Mouse (Mus musculus) CD4-positive, CD25-positive, alpha-beta regulatory T cell, adult 4 months (primary cell): ENCODE results near the gene Kiz. TPM values are rescaled to one million over a fixed set of nuclear protein-coding genes. Genes with fewer than 3 reads are reported as not detected.

Source experiments
- ATAC-seq: one replicate; pipeline ENCODE4 v1.8.0; 2017
- polyA plus RNA-seq, 2 experiments: library from polyadenylated mRNA; unstranded; fragments of 100-300 nt; shearing (Covaris generic); gene quantifications; one replicate each; pipeline ENCODE4 v1.2.1; 2017

Gene Kiz
- polyA plus RNA-seq, 2 experiments from 2014 or later: 20.3 to 28.6 TPM

DNA sequence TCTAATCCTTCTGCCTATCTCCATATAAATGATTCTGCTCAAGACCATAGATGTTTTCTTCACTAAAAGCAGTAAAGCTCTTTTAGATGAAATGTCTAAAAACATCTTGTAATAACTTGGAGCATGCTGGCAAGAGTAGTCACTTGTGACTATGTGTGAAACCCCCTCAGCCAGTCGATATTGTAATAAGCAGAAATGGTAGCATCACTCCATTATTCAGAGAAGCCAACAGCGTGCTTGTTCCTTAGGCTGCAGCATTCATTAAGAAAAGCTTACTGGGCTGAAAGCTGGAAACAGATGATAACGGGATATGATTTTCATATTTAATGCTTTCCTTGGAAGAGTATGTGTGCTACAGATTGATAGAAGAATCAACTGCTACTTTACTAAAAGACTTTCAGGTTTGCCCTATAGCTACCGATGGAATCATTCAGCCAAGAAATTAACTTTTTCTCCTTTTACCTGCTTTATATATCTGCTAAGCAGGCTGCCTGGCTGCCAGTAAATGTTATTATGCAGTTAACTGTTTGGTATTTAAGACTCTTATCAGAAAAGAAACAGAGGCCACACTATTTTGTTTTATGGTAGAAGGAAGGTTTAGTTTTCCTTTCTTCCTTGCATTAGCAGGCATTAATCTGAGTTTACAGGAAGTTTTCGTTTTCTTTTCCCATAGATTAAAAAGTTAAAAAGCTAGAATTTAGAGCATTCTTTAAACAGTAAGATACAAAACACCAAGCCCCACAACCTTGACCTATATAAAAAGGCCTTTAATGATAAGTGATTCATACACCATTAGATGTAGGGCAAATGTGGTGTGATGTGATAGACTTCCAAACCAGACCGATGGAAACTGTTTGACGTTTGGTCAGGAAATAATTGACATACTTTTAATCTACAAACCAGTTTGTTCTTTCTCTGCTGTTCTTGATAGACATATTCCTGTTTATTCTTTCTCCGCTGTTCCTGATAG lies 15.9 kb downstream of the Kiz start:
- ATAC-seq: no peak

DNA sequence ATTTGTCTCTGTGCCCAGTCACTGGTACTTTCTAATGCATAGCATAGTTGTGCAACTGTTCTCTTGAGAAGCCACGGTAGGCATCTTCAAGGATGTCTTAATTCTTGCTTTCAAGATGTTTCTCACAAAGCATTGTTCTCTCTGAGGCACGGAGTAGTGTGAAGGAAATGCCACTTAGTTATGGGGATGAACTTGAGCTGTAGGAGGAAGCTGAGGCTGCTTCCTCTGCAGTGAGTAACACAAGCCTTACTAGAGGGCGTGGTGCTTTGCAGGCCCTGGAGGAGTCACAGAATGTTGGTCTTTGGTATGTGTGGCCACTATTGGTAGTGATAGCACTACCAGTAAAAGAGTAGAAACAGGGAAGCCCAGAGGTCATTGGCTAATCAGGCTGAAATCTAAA lies 17.0 kb downstream of the Kiz start:
- ATAC-seq: no peak

DNA sequence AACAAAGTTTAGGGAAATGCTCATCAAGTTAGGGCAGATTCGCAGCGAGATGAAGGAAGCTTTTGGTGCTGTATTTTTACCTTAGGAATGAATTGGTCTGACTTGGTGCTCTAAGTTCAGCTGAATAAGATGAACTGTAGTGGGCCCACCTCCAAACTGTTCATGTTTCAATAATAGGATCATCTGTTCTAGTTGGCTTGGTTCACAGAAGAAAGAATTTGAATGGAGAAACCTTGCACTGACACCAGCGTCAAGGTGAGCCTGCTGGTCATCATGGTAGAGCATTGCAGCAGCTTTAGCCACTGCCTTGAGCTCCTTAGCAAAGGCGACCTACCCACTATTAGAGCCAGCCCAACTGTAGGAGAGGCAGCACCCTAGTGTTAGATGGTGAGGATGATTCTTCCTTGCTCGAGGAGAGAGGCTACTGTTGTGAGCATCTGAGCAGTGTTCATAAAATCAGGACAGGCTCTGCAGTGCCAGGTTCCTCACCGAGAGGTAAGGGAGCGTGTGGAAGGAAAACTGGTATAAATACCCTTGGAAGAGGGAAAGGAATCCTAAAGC lies 18.3 kb downstream of the Kiz start:
- no peak for ATAC-seq

DNA sequence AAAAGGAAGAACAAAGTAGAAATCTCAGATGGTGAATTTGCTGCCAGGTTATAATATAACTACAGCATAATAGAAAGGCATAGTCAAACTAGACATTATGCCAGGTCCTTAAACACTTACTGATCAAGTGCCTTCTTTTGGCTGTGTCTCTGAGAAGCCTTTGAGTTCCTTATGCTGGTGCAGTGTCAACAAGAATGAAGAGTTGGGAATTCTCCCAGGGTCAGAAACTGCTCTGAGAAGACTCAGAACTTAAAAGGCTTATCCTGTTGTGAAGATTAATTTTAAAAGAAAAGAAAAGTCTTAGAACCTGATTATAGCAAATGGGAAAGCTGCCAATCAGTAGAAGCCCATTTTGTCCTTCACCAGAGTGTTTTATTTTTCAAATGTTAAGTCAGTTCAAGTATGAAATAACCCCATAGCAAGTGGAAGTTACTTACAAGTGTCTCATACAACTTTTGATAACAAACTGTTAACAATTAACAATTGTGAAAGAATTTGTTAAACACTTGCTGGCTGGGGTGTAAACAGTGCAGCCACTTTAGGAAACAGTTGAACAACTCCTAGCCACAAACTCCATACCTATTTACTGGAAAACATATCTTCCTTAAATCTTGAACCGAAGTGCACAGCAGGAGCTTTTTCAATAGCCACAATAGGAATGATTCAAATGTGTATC lies 21.9 kb downstream of the Kiz start:
- no peak for ATAC-seq

DNA sequence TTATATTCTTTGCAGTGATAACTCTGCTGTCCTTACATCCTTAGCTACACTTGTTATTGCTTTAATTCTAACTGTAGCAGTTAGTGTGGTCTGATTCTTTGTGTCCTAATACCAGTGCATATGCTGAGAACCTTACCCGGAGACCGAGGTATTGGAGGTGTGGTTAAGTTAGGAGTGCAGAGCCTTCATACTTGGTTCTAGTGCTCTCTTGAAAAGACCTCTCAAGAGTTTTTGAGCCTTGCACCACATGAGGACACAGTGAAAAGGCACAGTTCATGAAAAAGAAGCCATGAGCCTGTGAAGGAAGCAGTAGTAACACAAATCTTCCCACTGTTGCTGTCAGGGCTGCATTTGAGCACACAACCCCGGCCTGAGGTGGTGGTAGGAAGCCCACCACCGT lies 26.0 kb downstream of the Kiz start:
- ATAC-seq: no peak

DNA sequence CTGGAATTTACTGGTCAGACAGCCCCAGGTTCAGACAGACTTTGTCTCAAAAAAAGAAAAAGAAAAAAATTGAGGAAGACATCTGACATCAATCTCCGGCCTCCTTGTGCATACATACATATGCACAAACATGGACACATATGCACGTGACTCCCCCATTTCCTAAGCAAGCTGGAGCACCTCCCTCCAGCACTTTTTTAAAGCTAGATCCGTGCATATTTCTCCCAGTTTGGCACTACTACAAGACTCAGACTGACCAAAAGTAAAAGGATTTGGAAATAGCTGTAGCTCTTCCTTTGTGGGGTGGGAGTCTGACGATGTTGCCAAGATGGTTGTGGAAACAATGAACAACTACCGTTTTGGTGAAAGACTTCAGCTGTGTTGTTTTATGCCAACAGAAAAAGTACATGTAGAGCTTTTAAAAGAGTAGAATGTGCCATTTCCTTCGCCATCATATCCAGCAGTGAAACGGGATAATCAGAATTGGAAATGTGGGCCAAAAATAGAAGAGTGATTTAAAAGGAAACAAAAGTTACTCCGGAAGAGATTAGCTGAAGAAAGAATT lies 28.7 kb downstream of the Kiz start:
- ATAC-seq: no peak

DNA sequence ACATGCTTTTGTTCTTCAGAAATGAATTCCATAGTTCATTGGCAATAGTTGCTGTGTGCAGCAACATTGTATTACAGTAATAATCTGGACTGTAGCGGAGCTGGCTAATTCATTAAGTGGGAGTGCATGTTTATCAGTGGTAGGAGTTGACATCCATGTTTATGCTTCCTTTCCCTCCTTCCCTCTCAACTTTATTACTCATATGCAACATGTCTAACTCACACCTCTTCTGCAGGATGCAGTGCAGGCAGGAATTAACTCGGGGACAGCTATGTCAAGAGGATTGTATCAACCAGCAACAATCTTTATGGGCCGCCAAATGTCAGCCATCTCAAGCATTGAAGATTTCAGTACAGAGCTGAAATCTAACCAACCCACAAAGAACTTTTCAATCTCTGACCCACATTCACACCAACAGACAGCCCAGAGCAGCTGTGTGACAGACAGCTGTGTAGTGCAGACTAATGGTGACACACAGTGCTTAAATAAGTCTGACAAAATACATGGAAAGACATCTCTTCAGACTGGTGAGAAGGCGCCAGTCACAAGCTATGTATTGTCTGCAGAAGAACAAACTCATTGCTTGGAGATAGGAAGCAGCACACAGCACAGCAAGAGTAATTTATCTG lies 33.2 kb downstream of the Kiz start:
- no peak for ATAC-seq

DNA sequence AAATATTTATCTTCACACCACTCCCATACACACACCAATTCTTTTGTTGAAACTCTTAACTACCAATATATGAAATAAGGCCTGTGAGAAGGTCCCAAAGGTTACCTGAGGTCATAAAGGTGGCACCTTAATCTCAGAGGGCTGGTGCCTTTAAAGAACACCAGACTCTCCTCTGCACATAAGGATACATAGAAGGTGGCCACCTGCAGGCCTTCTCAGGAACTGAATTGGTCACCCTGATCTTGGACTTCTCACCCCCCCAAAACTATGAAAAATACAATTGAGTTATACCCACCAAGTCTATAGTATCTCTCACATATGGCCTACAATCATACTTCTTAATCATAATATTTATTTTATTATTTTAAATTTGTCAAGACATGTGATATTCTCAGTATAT lies 43.3 kb downstream of the Kiz start:
- no peak for ATAC-seq

DNA sequence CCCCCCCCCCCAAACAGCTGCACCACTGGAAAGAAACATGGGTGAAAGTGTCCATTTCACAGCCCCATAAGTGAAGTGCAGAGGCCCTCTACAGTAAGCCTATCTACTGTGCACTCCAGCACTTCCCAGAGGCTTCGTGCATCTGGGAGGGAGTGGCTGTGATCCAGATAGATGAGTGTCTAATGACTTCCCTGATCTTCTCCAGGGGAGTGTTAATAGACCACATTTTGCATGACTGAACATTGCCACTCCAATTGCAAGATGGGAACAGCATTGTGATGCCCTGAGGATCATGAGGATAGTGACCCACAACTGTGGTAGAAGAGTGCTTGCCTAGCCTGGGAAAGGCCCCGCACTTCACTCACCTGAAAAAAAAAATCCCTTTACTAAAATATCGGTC lies 60.4 kb downstream of the Kiz start:
- no peak for ATAC-seq

DNA sequence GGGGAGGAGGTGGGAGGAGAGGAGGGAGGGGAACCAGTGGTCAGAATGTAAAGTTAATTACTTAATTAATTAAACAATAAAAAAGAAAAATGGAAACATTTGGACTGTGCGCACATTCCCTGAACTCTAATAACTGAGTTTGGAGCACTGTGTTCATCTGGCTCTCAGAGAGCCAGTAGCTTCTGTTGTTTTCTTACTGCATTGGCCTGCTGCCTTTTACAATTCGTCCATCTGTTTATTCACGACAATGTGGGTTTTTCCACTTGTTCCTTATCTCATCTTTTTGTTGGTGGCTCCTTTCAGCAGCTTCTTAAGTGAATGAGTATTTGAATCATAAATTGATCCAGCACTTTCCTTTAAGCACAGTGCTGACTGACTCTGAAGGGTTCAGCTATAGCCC lies 62.1 kb downstream of the Kiz start:
- ATAC-seq: no peak

DNA sequence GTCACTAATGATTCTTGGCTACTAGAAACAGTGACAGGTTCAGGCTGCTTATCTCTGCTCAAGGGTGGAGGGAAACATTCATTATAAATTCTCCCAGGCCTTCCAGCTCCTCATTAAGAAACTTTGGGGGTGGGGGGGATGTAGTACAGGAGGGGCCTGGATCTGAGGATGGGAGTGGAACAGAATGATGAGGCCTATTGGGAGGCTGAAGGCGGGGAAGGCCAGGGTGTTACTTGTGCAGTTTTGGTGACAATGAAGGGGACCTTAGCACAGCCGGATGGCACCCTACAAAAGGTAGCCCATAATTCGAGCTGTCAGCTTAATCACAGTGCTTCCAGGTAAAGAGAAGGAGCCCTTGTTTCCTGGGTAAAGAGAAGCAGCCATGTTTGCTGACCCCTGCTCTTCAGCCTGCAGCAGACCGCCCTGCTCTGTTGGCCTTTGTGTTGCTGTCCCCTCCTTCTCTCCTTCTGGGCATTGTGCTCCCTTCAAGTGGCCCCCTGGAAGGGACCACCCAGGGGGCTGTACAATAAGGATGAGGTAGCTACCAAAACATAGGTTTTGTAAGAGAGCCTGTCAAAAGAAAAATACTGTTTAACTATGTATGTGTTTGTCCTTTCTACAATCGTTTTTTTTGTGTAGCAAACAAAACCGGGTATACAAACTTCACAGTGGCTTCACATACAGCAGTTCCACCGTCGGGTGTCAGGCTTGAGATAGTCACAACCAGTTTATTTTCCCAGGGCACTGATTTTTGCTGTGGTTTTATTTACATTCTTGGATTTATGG lies 64.9 kb downstream of the Kiz start:
- no peak for ATAC-seq

DNA sequence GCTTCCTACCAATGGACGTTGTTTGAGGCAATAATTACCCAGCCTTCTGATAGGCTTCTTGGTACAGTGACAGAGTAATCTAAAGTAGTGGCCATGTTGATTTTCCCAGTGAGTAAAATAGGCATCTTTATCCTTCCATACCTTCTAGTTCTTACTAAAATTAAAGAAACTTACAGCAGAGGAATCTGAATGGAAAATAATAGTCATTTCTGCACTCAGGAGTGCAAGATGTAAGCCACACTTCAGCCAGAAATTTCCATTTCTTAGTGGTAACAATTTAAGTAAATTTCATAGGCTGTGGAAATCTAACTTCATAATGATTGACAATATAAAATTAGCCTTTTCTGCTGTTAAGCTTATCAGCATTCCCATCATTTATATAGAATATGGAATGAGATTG lies 69.6 kb downstream of the Kiz start:
- no peak for ATAC-seq

DNA sequence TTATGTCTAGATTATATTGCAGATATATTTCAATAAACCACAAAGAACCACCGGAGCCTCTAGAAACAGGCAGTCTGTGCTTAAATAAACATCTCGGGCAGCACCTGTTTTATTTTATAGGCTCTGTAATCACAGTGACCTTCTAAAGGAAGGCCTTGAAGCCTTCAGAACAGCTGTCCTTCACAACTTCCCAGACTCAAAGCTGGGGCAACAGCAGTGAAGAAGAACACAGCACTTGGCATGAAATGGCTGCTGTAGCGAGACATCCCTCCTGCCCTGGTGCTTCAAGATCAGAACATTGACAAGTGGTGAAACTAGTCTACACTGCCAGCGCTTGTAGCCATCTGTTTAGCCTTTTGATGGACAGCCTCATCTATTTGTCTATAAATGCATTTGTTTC lies 70.2 kb downstream of the Kiz start:
- no peak for ATAC-seq

DNA sequence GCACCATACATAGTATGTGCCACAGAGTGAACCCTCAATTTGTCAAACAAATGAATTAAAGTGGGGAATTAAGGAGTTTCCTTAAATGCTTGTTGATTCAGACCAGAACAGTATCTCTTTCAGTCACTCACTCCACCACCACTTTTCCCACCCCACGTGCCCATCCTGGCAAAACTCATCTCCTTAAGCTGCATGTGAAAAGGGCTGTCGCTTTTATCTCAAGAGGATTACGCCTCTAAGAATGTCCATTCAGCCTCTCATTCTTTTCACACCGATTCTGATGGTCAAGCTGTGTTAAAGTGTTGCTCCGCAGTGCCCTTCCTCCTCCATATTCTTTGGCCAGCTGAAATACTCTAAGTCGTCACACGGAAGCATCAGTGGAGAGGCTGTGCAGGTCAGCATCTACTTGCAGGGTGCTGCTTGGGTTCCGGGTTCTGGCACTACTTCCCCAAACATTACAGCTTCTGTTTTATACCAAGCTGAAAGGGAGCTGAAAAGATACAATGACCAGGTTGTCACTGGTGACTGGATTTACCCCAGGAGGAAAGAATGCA lies 92.6 kb downstream of the Kiz start:
- no peak for ATAC-seq

DNA sequence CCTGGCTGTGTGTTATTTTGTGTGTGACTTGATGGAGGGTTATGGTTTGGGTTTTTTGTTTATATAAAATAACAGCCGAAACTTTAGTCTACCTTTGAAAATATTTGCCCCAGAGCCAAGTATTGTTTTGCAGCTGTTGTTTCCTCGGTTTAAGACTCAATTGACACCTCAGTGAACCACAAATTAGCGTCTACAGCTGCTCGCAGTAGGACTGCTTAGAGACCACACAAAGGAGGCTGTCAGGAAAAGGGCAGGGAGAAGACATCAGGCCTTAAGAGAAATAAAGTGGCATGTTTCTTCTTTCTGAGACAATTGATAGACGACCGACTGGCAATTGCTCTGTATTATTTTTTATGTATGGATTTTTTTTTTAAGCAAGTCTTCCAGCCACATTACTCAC lies 100.7 kb downstream of the Kiz start:
- no peak for ATAC-seq

DNA sequence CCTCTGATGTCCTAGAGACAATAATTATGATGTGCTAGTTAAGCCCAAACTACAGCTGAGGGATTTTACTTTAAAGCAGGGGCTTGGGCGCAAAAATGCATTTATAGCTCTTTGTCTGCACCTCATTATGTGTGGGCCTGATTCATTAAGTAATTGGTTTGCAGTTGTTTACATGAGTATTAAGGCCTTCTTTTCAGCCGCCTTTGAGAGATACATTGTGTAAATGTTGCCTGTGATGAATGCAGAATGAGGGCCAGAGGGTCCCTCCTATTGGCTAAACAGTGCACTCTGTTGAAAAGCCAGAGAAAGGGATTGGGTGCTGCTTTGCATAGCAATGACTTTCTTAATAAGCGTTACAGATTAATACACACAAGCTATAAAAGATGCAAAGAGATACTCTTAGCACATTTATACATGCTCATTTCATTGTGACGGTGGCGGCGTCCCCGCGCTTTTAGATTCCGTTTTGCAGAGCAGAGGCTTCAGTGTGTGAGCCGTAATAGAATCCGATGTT lies 102.8 kb downstream of the Kiz start:
- no peak for ATAC-seq

DNA sequence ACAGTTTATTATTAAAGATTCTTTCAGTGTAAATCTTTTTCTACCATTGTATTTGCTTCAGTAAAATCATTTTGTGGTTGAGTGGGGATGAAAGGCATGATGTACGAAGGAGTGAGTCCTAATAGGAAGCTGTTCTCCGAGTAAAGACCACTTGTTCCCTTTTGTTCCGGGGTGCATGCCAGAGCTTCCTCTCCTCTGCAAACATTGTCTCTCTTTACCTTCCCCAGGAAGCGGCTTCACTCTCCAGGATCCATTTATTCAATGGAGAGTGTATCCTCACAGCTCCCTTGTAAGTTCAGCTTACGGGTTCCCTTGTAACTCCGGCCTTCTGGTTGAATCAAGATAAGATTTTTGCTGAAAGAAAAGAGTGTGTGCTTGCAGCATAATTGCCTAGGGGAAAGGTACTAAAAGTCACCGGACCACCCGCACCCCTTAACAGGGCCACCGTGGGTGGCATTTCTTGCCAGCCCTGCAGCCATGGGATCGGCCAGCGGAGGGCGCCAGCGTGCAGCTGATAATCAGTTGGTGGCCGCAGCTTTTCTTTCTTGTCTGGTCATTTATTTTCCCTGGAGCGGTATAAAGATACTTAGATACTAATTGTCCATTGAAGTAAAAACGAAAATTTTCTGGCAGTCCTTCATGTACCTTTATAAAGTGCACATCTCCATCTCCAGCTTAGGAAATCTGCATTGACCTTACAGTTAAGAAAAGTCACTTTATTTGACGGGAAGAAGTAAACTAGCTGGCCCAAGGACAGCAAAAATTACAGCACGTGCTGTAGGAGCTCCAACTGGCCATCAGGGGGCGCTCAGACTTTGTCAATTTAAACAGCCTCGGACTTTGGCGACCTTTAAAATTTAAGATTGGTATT lies 103.5 kb downstream of the Kiz start:
- peak; percentile 84 for ATAC-seq

DNA sequence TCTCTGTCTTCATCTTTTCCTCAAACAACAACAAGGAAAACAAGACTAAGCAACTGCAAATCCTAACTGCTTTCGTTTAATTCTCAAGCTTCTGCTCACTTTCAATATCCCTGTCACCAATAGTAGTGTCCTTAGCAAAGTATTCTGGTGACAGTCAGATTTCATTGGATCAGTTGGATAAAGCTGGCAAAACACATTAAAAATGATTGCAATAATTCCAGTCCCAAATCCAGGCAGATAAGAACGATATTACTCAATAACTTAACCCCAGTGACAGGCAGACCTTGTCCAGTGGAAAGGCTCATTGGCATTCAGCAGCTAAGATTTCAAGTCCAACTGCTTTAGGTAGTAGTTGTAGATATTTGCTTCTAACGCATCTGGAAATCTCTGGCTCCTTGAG lies 119.4 kb downstream of the Kiz start:
- ATAC-seq: no peak

DNA sequence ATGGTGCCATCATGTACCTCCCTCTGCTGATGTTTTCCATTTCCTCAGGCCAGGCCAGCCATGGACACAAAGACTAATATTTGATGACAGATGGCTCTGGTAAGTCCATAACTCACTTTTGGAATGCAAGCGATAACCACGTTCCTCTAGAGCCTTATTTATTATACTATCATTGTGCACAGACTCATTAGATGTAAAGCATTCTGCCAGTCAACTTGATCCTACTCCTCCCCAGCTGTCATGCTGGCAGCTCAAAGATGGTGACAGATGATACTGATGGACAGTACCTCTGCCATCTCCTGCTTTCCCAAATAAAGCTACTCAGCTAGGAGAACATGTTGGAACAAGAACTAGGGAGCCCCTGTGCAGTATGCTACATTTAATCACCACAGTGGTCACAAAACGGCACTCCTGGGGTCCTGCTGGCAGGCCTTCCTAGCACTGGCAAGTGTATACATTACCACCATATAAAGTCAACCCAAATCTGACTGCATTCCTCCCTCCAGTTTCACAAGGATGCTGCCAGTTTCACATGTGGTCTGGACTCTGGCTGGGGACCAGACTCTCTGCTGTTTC lies 119.9 kb downstream of the Kiz start:
- no peak for ATAC-seq

DNA sequence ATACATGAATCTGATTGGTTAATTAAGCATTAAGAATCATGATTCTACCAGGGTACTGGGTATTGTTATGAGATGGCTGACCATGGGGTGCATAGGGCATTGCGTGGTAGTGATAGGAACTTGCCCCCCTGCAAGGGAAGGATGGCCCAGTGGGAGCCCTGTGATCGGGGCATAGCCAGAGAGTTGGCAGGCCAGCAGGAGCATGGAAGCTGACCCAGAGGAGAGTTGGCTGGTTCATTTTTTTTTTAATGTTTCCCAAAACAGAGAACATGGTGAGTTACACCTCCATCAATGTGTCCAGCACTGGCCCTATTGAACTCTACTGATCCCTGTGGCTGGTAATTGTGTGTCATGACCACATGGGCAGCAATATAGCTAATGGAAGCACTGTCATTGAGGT lies 127.1 kb downstream of the Kiz start:
- no peak for ATAC-seq
